Mouse (Mus musculus) right cerebral cortex, adult 2 months (tissue): ENCODE measurements around the gene Dbi.

Source experiments
- DNase-seq, 2 experiments: peaks; one replicate each; pipeline ENCODE4 v3.0.0; 2021 to 2022; ENCODE audit warnings: low spot score in 2 of 2

Dbi gene

DNA sequence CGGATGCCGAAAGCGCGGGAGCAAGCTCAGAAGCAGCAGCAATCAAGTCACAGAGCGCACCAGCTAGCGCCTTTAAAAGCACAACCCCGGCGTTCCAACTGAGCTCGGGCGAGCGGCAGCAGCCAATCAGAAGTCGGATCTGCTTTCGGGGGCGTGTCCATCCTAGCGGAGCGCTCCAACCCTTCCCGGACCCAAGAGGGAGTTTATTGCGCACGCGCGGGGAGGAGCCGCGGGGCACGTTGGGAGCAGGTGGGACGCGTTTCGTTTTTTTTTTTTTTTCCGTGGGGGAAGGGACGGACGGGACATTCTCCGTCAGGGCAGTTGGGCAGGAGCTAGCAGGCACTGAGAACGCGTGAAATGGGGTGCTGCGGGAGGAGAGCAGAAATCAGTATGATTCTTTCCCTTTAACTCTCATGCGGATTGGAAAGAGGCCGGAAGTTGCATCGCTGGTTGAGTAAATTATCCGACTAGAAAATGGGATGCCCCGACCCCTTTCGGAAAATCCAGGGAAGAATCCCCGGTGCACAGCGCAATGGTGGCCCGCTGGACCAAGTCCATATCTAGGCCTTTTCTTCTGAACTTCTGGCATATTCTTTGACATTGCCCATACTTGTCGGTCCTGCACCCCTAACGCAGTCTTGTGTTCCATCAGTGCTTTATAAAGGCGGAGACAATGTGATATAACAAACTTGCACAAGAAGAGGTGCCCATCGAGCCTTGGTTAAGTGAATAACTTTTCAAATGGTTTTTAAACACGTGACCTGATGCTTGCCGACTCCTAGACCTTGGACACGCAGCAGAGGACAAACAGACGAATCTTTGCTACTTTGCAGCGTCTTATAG lies at the start of gene Dbi, which contains the start of gene 3110009E18Rik:
Gene Dbi (minus strand): TSS at position 110 of the 843 bp plus-strand sequence.
Gene 3110009E18Rik (plus strand): TSS at position 219 of the 843 bp plus-strand sequence.
- DNase-seq: peak; percentile 96 to 98

DNA sequence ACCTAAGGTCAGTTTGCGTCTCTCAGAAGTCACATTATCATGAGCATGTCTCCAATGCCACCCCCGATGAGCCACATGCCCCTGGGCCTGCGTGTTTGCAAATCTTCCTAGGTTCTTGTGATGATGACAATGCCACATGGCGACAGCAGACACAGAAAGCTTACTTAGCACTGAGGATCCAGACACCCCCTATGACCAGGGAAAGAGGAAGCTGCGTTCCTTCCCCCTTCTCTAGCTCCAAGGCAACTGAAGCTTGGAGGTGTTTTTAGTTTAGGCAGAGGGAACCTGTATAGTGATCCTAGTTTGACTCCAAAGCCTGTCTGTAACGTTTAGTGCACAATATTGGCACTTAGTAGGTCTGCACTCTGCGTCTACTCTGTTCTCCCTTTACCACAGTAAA lies 49.4 kb upstream of the Dbi start:
- DNase-seq: no peak

DNA sequence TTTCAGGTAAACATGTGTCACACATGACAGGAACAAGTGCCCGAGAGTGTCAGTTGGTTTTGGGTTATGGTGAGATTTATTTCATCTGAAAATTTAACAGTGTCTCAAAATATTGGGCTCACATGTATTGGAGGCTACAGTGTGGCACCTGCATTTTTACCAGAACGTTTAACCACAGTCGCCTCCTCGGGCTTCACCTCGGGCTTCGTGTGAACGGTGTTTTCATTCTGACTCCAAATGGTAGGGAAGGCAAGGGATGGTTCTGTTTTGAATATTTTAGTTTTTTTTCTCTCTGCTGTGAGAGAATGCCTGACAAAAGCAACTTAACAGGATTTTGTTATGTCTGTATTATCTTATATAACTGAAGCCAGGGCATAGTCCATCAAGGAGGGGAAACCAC lies 47.8 kb upstream of the Dbi start:
- DNase-seq: no peak

DNA sequence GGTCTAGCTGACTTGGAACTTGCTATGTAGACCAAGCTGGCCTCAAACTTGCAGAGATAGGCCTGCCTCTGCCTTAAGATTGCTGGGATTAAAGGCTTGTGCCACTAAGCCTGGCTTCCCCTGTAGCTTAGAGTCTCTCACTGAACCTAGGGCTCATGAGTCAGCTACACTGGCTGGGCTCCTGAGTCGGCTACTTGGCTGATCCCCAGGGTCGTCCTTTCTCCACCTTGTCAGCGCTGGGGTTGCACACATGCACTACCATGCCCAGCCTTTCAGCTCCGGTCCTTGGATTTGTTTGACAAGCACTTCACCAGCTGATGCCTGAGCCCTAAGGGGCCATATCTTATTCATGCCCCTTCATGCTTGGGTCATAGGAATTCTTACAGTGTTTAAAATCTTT lies 47.1 kb upstream of the Dbi start:
- DNase-seq: no peak

DNA sequence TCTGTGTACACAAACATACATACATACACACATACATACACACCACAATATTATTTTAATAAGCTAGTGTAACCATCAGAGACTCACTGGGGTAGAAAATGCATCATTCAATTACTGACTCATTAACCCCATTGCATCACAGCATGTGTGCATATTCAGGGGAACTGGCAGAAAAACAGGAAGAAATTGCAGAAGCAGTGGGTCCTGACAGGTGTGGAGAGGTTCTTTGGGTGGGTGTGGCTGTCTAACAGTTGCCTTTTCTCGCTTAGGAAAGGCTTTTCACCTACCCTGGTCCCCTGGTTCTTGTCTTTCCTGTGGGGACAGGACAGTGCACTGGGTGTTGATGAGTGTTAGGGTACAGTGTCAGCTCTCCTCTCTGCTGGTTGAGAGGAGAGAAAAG lies 41.7 kb upstream of the Dbi start:
- no peak for DNase-seq

GRCm38 (mm10) chr1:120161502-120161901 lies 40.6 kb upstream of the Dbi start:
- no peak for DNase-seq

DNA sequence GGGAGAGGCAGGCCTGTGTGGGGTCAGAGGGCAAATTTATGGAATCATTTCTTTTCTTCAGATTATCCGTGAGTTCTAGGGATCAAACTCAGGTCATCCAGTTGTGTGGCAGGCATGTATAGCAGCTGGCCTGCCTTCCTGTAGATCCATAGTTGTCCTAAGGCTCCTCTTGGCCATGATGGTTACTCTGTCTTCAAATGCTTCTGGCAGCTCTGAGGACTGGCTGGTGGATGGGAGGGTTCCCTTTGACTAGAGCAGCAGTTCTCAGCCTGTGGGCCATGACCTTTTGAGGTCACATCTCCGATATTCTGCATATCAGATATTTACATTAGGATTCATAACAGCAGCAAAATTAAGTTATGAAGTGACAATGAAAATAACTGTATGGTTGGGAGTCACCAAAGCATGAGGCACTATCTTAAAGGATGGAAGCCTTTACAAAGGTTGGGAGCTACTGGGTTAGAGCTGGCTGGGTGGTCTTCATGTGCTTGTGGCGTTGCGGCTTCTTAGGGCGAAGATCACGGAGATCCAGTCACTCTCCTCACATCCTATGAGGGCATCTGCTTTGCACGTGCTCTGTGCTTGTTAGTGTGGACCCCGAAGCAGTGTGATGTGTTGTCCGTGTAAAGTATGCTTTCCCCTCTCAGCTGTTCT lies 37.7 kb upstream of the Dbi start:
- DNase-seq: no peak

DNA sequence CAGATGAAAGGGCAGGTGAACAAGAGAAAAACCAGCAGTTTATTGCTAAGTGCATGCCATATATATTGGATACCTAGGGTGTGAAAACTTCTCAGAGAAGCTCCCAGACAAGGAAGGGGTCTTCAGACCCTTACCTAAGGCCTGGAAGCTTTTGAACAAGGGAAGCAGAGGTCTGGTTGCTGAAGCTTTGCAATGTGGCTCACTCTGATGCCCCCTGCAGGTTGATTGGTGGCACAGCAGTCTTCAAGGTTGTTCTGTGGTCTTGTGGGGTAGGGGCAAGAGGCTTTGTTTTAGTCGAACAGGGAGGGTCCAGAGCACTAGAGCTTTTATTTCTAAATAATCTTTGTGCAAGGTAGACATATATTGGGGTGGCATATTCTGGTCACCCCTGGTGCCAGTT lies 34.4 kb upstream of the Dbi start:
- DNase-seq: peak; percentile 34 to 49

DNA sequence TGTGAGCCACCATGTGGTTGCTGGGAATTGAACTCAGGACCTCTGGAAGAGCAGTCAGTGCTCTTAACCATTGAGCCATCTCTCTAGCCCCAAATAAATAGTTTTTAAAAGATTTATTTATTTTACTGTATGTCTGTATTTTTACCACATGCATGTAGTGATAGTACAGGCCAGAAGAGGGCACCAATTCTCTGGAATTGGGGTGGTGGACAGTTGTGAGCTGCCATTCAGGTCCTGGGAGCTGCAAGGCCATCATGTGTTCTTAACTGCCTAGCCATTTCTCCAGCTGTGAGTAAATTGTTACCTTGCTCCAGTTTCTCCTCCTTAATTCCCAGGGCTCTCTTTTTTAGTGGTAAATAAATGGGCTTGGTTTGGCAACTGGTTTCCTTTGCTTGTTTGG lies 33.4 kb upstream of the Dbi start:
- peak; percentile 27 to 52 for DNase-seq

DNA sequence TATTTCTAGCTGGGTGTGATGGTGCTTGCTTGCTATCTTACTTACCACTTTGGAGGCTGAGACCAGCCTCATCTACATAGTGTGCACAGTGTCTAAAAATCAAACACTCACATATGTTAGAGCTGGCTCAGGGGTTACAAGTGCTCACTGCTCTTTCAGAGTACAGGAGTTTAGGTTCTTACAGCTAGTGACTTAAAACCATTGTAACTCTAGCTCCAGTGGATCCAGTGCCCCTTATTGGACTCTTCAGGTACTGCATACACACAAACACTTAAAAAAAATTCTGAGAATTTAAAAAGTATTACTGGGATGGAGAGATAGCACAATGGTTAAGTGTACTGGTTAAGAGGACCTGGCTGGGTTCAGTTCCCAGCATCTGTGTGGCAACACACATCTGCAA lies 26.1 kb upstream of the Dbi start:
- DNase-seq: peak in 1 of 2 experiments; percentile 21

DNA sequence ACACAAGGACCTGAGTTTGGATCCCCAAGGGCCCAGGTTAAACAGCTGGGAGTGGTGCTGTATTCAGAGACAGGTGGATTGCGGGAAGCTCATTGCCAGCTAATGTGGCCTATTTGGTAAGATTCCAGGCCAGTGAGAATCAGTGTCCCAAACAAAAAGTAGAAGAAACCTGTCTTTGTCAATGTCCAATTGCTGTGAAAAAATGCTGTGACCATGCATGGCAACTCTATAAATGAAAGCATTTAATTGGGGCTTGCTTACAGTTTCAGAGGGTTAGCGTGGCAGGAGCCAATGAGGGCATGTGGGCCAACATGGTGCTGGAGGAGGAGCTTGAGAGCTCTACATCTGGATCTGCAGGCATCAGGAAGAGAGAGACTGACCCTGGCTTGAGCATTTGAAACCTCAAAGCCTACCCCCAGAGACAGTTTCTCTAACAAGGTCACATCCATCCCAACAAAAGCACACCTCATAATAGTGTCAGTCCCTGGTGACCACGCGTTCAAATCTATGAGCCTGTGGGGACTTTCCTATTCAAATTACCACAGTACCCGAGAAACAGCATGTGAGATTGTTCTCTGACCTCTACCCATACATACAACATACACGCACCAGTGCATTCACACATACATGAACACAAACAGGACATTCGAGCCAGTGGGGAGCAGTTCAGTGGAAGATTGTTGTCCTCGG lies 24.8 kb upstream of the Dbi start:
- no peak for DNase-seq

DNA sequence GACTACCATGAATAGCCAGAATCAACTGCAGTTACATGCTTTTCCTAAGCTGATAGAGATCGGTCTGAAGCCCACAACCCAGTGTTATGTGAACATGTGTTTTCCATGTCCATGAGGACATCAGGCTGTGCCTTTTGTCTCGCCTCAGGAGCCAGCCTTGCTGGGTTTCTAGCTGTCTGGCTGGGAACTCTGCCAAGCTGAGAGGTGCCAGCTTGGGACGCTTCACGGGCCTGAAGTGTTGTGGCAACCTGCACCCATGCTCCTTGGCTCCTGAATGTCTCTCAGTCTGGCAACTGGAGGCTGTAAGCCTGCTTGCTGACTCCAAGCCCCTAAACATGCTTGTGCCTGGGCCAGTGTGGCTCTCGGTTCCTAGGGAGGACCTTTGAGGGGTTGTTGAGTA lies 21.7 kb upstream of the Dbi start:
- no peak for DNase-seq

- no peak for DNase-seq
Measured at GRCm38 (mm10) chr1:120140144-120140693, 19.3 kb upstream of the Dbi start.

DNA sequence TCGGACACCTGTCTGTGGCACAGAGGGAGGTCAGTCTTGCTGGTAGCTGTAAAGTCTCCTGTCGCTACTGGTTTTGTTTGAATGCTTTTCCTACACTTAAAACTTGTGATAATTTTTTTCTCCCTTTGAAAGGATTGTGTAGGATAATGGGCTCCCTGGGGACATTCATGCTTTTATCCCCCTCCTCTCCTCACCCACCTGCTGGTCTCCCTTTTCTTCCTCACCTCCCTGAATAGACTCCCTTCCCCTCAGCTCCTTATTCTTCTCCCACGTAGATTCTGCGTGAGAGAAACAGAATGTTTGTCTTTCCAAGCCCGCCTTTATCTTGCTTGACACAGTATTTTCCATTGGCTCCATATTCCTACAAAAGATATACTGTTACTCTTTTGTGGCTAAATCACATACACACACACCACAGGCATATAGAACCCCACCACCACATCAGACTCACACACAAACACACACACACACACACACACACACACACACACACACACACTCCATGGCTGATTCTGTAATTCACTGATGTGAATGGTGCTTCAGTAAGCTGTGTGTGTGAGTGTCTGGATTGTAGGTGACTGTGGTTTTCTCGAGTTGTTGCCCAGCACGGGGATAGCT lies 18.2 kb upstream of the Dbi start:
- no peak for DNase-seq

DNA sequence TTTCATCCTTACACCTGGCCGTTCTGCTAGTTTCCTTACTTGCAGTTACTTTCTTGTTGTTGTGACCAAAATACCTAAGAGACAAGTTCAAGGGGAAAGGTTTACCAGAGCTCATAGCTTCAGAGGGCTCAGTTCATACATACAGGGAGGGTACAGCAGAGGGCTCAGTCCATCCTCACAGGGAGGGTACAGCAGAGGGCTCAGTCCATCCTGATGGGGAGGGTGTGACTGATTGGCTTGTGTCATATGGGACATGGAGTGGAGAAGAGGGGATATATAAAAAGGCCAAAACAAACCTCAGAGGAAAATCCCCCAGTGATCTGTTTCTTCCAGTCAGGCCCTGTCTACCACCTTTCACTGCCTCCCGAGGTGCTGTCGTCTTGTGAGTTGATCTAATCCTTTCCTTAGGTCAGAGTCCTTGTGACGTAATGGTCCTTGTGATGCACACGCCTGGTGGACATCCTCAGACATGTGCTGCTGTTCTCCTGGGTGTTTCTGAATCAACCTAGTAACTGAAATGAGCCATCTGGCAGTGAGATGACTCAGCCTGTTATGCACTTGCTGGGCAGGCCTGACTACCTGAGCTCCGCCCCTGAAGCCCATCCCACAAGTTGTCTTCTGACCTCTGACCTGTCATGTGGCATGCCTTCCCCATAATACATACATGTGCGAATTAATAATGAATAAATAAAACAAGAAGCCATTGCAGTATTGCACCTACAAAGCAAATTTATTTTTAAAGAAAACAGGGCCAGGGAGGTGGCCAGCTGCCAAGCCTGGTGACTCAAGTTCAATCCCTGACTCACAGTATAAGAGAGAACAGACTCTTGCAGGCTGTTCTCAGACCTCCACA lies 15.3 kb upstream of the Dbi start:
- peak; percentile 70 to 83 for DNase-seq

GRCm38 (mm10) chr1:120132376-120132775 lies 11.5 kb upstream of the Dbi start:
- no peak for DNase-seq

GRCm38 (mm10) chr1:120126318-120126717 lies 5.4 kb upstream of the Dbi start:
- no peak for DNase-seq

GRCm38 (mm10) chr1:120125471-120125870 lies 4.6 kb upstream of the Dbi start:
- no peak for DNase-seq

DNA sequence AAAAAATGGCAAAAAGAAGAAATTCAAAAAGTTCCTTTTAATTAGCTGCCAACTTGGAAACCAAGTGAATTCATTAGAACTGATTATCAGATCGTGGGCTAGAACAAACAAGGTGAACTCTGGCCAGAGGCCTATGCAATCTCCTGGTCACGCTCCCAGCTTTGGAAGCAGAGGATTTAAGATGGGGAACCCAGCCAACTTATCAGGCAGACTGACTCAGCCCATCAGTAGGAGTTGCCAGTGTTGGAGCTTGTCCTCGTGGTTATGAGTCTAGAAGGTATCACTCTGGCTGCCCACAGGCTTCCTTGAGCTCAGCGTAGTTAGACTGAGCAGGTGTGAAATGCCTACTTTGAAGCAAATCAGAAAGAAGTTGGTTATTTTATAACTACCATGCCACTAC lies 4.0 kb upstream of the Dbi start:
- peak; percentile 27 to 37 for DNase-seq

- DNase-seq: no peak
Measured at GRCm38 (mm10) chr1:120122634-120123383, 1.9 kb upstream of the Dbi start.
